Mouse (Mus musculus) forebrain, postnatal 0 days (tissue): ENCODE results near the gene Arrdc2. TPM values are rescaled to one million over a fixed set of nuclear protein-coding genes. Genes with fewer than 3 reads are reported as not detected.

Experiments
- ATAC-seq: fragments of 200-750 bp; cut with Nextera tagmentation; 2 replicates; pipeline ENCODE4 v1.8.0; 2017; ENCODE audit warnings: mild to moderate bottlenecking, moderate library complexity
- DNase-seq: peaks from one replicate; pipeline ENCODE4 v3.0.0-alpha.2; 2015
- H3K27ac ChIP-seq: fragments of 300-500 bp; sonication (generic); 2 replicates; pipeline ENCODE4 v1.5.1; 2014; ENCODE audit warnings: low read depth, mild to moderate bottlenecking, antibody characterized with exemption, low read length, moderate library complexity, mixed read lengths
- H3K27me3 ChIP-seq: fragments of 300-500 bp; sonication (generic); 2 replicates; pipeline ENCODE4 v1.6.1; 2014; ENCODE audit warnings: mild to moderate bottlenecking, low read length, mixed read lengths; ENCODE audit not compliant: insufficient read depth
- H3K36me3 ChIP-seq: fragments of 300-500 bp; sonication (generic); 2 replicates; pipeline ENCODE4 v1.6.1; 2014; ENCODE audit warnings: mild to moderate bottlenecking, moderate library complexity; ENCODE audit not compliant: insufficient read depth
- H3K4me1 ChIP-seq: fragments of 300-500 bp; sonication (generic); 2 replicates; pipeline ENCODE4 v1.6.1; 2014; ENCODE audit warnings: antibody characterized with exemption; ENCODE audit not compliant: insufficient read depth
- H3K4me2 ChIP-seq: fragments of 300-500 bp; sonication (generic); 2 replicates; pipeline ENCODE4 v1.6.1; 2014; ENCODE audit warnings: low read depth, mild to moderate bottlenecking, moderate library complexity
- H3K4me3 ChIP-seq: fragments of 300-500 bp; sonication (generic); 2 replicates; pipeline ENCODE4 v1.5.1; 2014; ENCODE audit warnings: low read depth, low read length, mixed read lengths
- H3K9ac ChIP-seq: fragments of 300-500 bp; sonication (generic); 2 replicates; pipeline ENCODE4 v1.6.1; 2014; ENCODE audit warnings: mild to moderate bottlenecking
- H3K9me3 ChIP-seq: fragments of 300-500 bp; sonication (generic); 2 replicates; pipeline ENCODE4 v1.6.1; 2016; ENCODE audit warnings: low read length
- CTCF ChIP-seq: sonication (generic); IDR thresholded peaks from 2 replicates; pipeline ENCODE4 v1.5.1; 2016; ENCODE audit warnings: antibody characterized with exemption, control low read depth, low read depth
- whole genome bisulfite sequencing: fragments of 180-500 bp; shearing (Covaris S2); extraction: QIAGEN DNeasy Blood & Tissue Kit; methylation state at CpG from one replicate; pipeline ENCODE4 v1.1.7; 2014; 5-methylcytosine and 5-hydroxymethylcytosine counted together
- polyA plus RNA-seq: library from polyadenylated mRNA; unstranded; fragments of >200 nt; fragmentation: Nextera tagmentation; extraction: Ambion mirVana; gene quantifications from 2 replicates; pipeline ENCODE4 v1.2.1, GENCODE M21; 2015
- total RNA-seq: library from RNA; depleted of rRNA; stranded (reverse); fragments of >200 nt; gene quantifications from 2 replicates; pipeline ENCODE4 v1.2.3, GENCODE M21; 2014

Gene Arrdc2
- total and polyA plus RNA-seq, 2 experiments from 2014 or later, result 5.6 to 15.4 TPM

- 49% methylated on average over 11 of the region's 11 CpGs for WGBS
- DNase-seq (no peak), ATAC-seq (no peak)
- Histone ChIP-seq H3K4me3 (no peak overlapping the region), H3K4me2 (no peak overlapping the region), H3K4me1 (no peaks in the 10 kb centered on the region), H3K36me3 (no peaks in the 10 kb centered on the region), H3K27me3 (peaks cover 16% of the 10 kb centered on the region), H3K9me3 (0 out of 2 replicates have a peak, but pooled peaks cover 5% of the 10 kb centered on the region), H3K9ac (no peak overlapping the region), H3K27ac (no peak overlapping the region)
- TF ChIP-seq CTCF, result no peak
Measured at GRCm38 (mm10) chr8:70821992-70822391, 17.5 kb downstream of the Arrdc2 start.

- Histone ChIP-seq H3K27ac (no peak overlapping the region), H3K9ac (no peak overlapping the region), H3K4me1 (no peaks in the 10 kb centered on the region), H3K4me2 (no peak overlapping the region), H3K27me3 (peaks cover 16% of the 10 kb centered on the region), H3K36me3 (no peaks in the 10 kb centered on the region), H3K9me3 (0 out of 2 replicates have a peak, but pooled peaks cover 5% of the 10 kb centered on the region), H3K4me3 (no peak overlapping the region)
- 15% methylated on average over 30 of the region's 30 CpGs for WGBS
- DNase-seq (peak; percentile 78), ATAC-seq (peak; percentile 62; the same call in 1 of the 2 replicates)
- TF ChIP-seq CTCF, result peak; percentile 94
Measured at GRCm38 (mm10) chr8:70821399-70821962, 18.0 kb downstream of the Arrdc2 start.

GRCm38 (mm10) chr8:70820101-70820935, 19.2 kb downstream of the Arrdc2 start:
- no peaks in the 10 kb centered on the region for H3K36me3 ChIP-seq
- H3K4me1 ChIP-seq, result no peaks in the 10 kb centered on the region
- H3K4me3 ChIP-seq, result no peak overlapping the region
- no peak overlapping the region for H3K9ac ChIP-seq
- H3K9me3 ChIP-seq, result 0 out of 2 replicates have a peak, but pooled peaks cover 5% of the 10 kb centered on the region
- no peak overlapping the region for H3K4me2 ChIP-seq
- 4% methylated on average over 31 of the region's 31 CpGs for WGBS
- ATAC-seq (peak; percentile 64; the same call in 1 of the 2 replicates), DNase-seq (no peak)
- H3K27ac ChIP-seq, result no peak overlapping the region
- no peak for TF ChIP-seq CTCF
- peaks cover 16% of the 10 kb centered on the region for H3K27me3 ChIP-seq

GRCm38 (mm10) chr8:70816679-70817078, 22.8 kb downstream of the Arrdc2 start:
- 8% methylated on average over 30 of the region's 30 CpGs for WGBS
- DNase-seq (no peak), ATAC-seq (peak; percentile 12; the same call in 1 of the 2 replicates)
- peaks cover 14% of the 10 kb centered on the region for H3K27me3 ChIP-seq
- no peak overlapping the region for H3K9ac ChIP-seq
- peak overlapping the region; percentile 15; the same call in 1 of the 2 replicates for H3K4me2 ChIP-seq
- no peak for TF ChIP-seq CTCF
- 0 out of 2 replicates have a peak, but pooled peaks cover 5% of the 10 kb centered on the region for H3K9me3 ChIP-seq
- H3K4me1 ChIP-seq, result no peaks in the 10 kb centered on the region
- no peak overlapping the region for H3K4me3 ChIP-seq
- H3K27ac ChIP-seq, result no peak overlapping the region
- no peaks in the 10 kb centered on the region for H3K36me3 ChIP-seq

GRCm38 (mm10) chr8:70812885-70813284, 26.6 kb downstream of the Arrdc2 start:
- Histone ChIP-seq H3K36me3 (no peaks in the 10 kb centered on the region), H3K4me1 (no peaks in the 10 kb centered on the region), H3K4me2 (no peak overlapping the region), H3K9ac (no peak overlapping the region), H3K27me3 (no peaks in the 10 kb centered on the region), H3K9me3 (no peaks in the 10 kb centered on the region), H3K27ac (no peak overlapping the region), H3K4me3 (no peak overlapping the region)
- ATAC-seq (no peak), DNase-seq (no peak)
- 67% methylated on average over 4 of the region's 4 CpGs for WGBS
- TF ChIP-seq CTCF, result no peak

GRCm38 (mm10) chr8:70812055-70812454, 27.5 kb downstream of the Arrdc2 start:
- DNase-seq (no peak), ATAC-seq (no peak)
- Histone ChIP-seq H3K4me1 (no peaks in the 10 kb centered on the region), H3K4me3 (no peak overlapping the region), H3K36me3 (no peaks in the 10 kb centered on the region), H3K9ac (no peak overlapping the region), H3K4me2 (no peak overlapping the region), H3K27ac (no peak overlapping the region), H3K9me3 (no peaks in the 10 kb centered on the region), H3K27me3 (no peaks in the 10 kb centered on the region)
- TF ChIP-seq CTCF, result no peak
- 51% methylated on average over 4 of the region's 4 CpGs for whole genome bisulfite sequencing
